Mouse (Mus musculus): ENCODE results near the gene Cyp3a57. TPM values are rescaled to one million over a fixed set of nuclear protein-coding genes. Genes with fewer than 3 reads are reported as not detected.

Gene Cyp3a57
- polyA plus RNA-seq, 1 experiment from 2014 or later, result not detected

- Histone ChIP-seq H3K4me3 (no peak overlapping the region), H3K4me1 (replicated peaks) (no peaks in the 10 kb centered on the region), H3K27ac (replicated peaks) (no peak overlapping the region), H3K27me3 (no peaks in the 10 kb centered on the region), H3K9me3 (0 out of 2 replicates have a peak, but pooled peaks cover 14% of the 10 kb centered on the region), H3K4me2 (no peak overlapping the region), H3K36me3 (no peaks in the 10 kb centered on the region), H3K9ac (no peak overlapping the region)
- no peak for ATAC-seq (ENCODE audit: low FRiP score, low read depth)
Measured at GRCm38 (mm10) chr5:145431004-145431403, 85.9 kb downstream of the Cyp3a57 start.

GRCm38 (mm10) chr5:145433688-145434087 lies 88.6 kb downstream of the Cyp3a57 start:
- no peak overlapping the region for H3K4me3 ChIP-seq
- no peak overlapping the region for H3K9ac ChIP-seq
- no peaks in the 10 kb centered on the region for H3K27me3 ChIP-seq
- 0 out of 2 replicates have a peak, but pooled peaks cover 7% of the 10 kb centered on the region for H3K9me3 ChIP-seq
- ATAC-seq (ENCODE audit: low FRiP score, low read depth), result no peak
- H3K36me3 ChIP-seq, result no peaks in the 10 kb centered on the region
- H3K27ac ChIP-seq (replicated peaks), result no peak overlapping the region
- no peak overlapping the region for H3K4me2 ChIP-seq
- no peaks in the 10 kb centered on the region for H3K4me1 ChIP-seq (replicated peaks)
- 92% methylated on average over 1 of the region's 1 CpGs for WGBS

Other genes starting within 250 kb of the Cyp3a57 start
- 73.2 and 88.7 TPM in 2 replicates for gene Arpc1b, start 231.1 kb upstream of the Cyp3a57 start, polyA plus RNA-seq (2015; fragmentation: Nextera tagmentation; extraction: Ambion mirVana)
- 114 and 122 TPM in 2 replicates for gene Pdap1, start 205.0 kb upstream of the Cyp3a57 start, polyA plus RNA-seq (2015; fragmentation: Nextera tagmentation; extraction: Ambion mirVana)
- 172 and 186 TPM in 2 replicates for gene Bud31, start 204.9 kb upstream of the Cyp3a57 start, polyA plus RNA-seq (2015; fragmentation: Nextera tagmentation; extraction: Ambion mirVana)
- gene Ptcd1, start 178.2 kb upstream of the Cyp3a57 start, polyA plus RNA-seq (2015; fragmentation: Nextera tagmentation; extraction: Ambion mirVana), result 19.7 and 22.4 TPM in 2 replicates
- 47.3 and 49.7 TPM in 2 replicates for gene Cpsf4, start 178.1 kb upstream of the Cyp3a57 start, polyA plus RNA-seq (2015; fragmentation: Nextera tagmentation; extraction: Ambion mirVana)
- 716 and 780 TPM in 2 replicates for gene Atp5j2, start 153.2 kb upstream of the Cyp3a57 start, polyA plus RNA-seq (2015; fragmentation: Nextera tagmentation; extraction: Ambion mirVana)
- 13.1 and 14.4 TPM in 2 replicates for gene Zkscan14, start 143.4 kb upstream of the Cyp3a57 start, polyA plus RNA-seq (2015; fragmentation: Nextera tagmentation; extraction: Ambion mirVana)
- 13.8 and 15.3 TPM in 2 replicates for gene Zkscan5, start 140.7 kb upstream of the Cyp3a57 start, polyA plus RNA-seq (2015; fragmentation: Nextera tagmentation; extraction: Ambion mirVana)
- gene Zfp655, start 113.6 kb upstream of the Cyp3a57 start, polyA plus RNA-seq (2015; fragmentation: Nextera tagmentation; extraction: Ambion mirVana), result 29.0 and 31.6 TPM in 2 replicates
- gene Zscan25, start 64.8 kb upstream of the Cyp3a57 start, polyA plus RNA-seq (2015; fragmentation: Nextera tagmentation; extraction: Ambion mirVana), result 0.43 and 0.63 TPM in 2 replicates
- not detected in 2 replicates for gene Cyp3a16, start 124.4 kb downstream of the Cyp3a57 start, polyA plus RNA-seq (2015; fragmentation: Nextera tagmentation; extraction: Ambion mirVana)
- gene Cyp3a41b, start 239.5 kb downstream of the Cyp3a57 start, polyA plus RNA-seq (2015; fragmentation: Nextera tagmentation; extraction: Ambion mirVana), result not detected in 2 replicates

Data from hindbrain, embryonic 15.5 days (tissue).